ENCODE assay signal across 18 mouse cellular contexts in genomic region chr2:126337143-126337542, GRCm38 (mm10).
DNase-seq lines count a peak whose midpoint lies in the region; ATAC-seq lines count a peak whose summit lies in the region.
"Had no signal": no experiment of that assay in that cellular context is flagged by ENCODE, and none has a peak within 500 bp of the region (broad histone marks: within the 10 kb centered on the region; RNA-seq: fewer than 3 reads in every experiment).

No protein-coding gene starts in this region.

- no peak for DNase-seq in testis, postnatal 10 days (ENCODE audit: low spot score)
- DNase-seq: adrenal gland, adult 2 months; adrenal gland, postnatal 10 days; adrenal gland, postnatal 25 days; cerebellum, adult 11 months; cerebellum, adult 18-20 months; cerebellum, adult 8-10 months; cerebellum, adult 9-11 months; cerebellum, postnatal 14 days; cerebellum, postnatal 36 days; embryo, embryonic 11 days; forebrain, postnatal 0 days had no signal

- ATAC-seq in granulocyte monocyte progenitor cell, adult 5-6 weeks (replicated peaks; ENCODE audit: poor library complexity, severe bottlenecking), result 0 out of 2 replicates have a peak, but pooled peaks have one; percentile 17
- peak; percentile 87 for ATAC-seq in megakaryocyte, adult 5-6 weeks (ENCODE audit: poor library complexity, severe bottlenecking)
- ATAC-seq in neutrophil, adult 5-6 weeks (ENCODE audit: extremely low read depth, insufficient number of reproducible peaks, low FRiP score, poor library complexity, severe bottlenecking), result peak; percentile 56; the same call in 1 of the 2 replicates
- no peak for ATAC-seq in erythroid progenitor cell, adult 5-6 weeks (replicated peaks; ENCODE audit: low FRiP score, poor library complexity, severe bottlenecking)
- ATAC-seq: forebrain, embryonic 13.5 days; forebrain, embryonic 15.5 days; forebrain, postnatal 0 days had no signal
